8 mouse cellular contexts compared by ENCODE assay signal in genomic region chr7:64047831-64048230, GRCm38 (mm10).
DNase-seq lines count a peak whose midpoint lies in the region; ATAC-seq and TF ChIP-seq lines count a peak whose summit lies in the region.

No protein-coding gene starts in this region.

- no peak for DNase-seq in heart, adult 9 months (ENCODE audit: low spot score in 2 of 2)
- no peak for DNase-seq in spleen, adult 2 months (ENCODE audit: low read depth in 1 of 2, low spot score in 2 of 2)
- no peak for DNase-seq in spleen, postnatal 4 days (ENCODE audit: low spot score in 2 of 2)
- no peak for DNase-seq in liver, embryonic 14.5 days (ENCODE audit: low read depth in 3 of 3, low spot score in 3 of 3)
- no peak for DNase-seq in adrenal gland, adult 2 months
- DNase-seq in ovary, adult 18-20 months (ENCODE audit: low spot score), result no peak
- DNase-seq in frontal cortex, postnatal 25 days (ENCODE audit: low spot score in 2 of 2), result no peak

- no peak overlapping the region for H3K9ac ChIP-seq in heart, embryonic 14.5 days (ENCODE audit: low read length)
- H3K9ac ChIP-seq in liver, embryonic 14.5 days (replicated peaks), result peak overlapping the region; percentile 76

- no peaks in the 10 kb centered on the region for H3K9me3 ChIP-seq in heart, embryonic 14.5 days (ENCODE audit: control insufficient read depth, low read length)
- H3K9me3 ChIP-seq in liver, embryonic 14.5 days (ENCODE audit: control insufficient read depth, low read length), result no peaks in the 10 kb centered on the region

- H3K27ac ChIP-seq in heart, embryonic 14.5 days (replicated peaks in 1 of 2; ENCODE audit: control insufficient read depth in 1 of 2, insufficient read depth in 1 of 2, low read depth in 2 of 2, low read length in 2 of 2), result no peak overlapping the region
- H3K27ac ChIP-seq in spleen, adult 2 months (ENCODE audit: insufficient read depth, low read length), result peak overlapping the region; percentile 78; the same call in 1 of the 2 replicates
- peak overlapping the region; percentile 98 for H3K27ac ChIP-seq in liver, embryonic 14.5 days

- no peak overlapping the region for H3K4me3 ChIP-seq in heart, embryonic 14.5 days (ENCODE audit: control insufficient read depth in 1 of 2, insufficient read depth in 1 of 2, low read depth in 1 of 2, low read length in 2 of 2)
- H3K4me3 ChIP-seq in spleen, adult 2 months (ENCODE audit: extremely low read depth, insufficient read depth, insufficient read length), result no peak overlapping the region
- H3K4me3 ChIP-seq in liver, embryonic 14.5 days (ENCODE audit: insufficient read depth in 1 of 2, low read depth in 2 of 2, low read length in 2 of 2), result no peak overlapping the region

- H3K36me3 ChIP-seq in heart, embryonic 14.5 days (ENCODE audit: control insufficient read depth, insufficient read depth, low read length), result no peaks in the 10 kb centered on the region
- H3K36me3 ChIP-seq in spleen, adult 2 months (ENCODE audit: control insufficient read depth, insufficient read depth, low read length), result no peaks in the 10 kb centered on the region
- H3K36me3 ChIP-seq in liver, embryonic 14.5 days (replicated peaks; ENCODE audit: control insufficient read depth, insufficient read depth, low read depth), result no peaks in the 10 kb centered on the region

- peaks cover 21 to 27% of the 10 kb centered on the region in 2 experiments for H3K4me1 ChIP-seq in heart, embryonic 14.5 days (ENCODE audit: control insufficient read depth in 2 of 2, insufficient read depth in 2 of 2, low read length in 2 of 2)
- H3K4me1 ChIP-seq in spleen, adult 2 months (ENCODE audit: control insufficient read depth, insufficient read depth, insufficient read length), result peaks cover 46% of the 10 kb centered on the region
- H3K4me1 ChIP-seq in liver, embryonic 14.5 days (replicated peaks; ENCODE audit: control insufficient read depth in 2 of 2, insufficient read depth in 2 of 2, low read length in 1 of 2), result peaks cover 47 to 53% of the 10 kb centered on the region in 2 experiments

- peak overlapping the region; percentile 76; the same call in 1 of the 2 replicates for H3K4me2 ChIP-seq in heart, embryonic 14.5 days (ENCODE audit: low read length)
- H3K4me2 ChIP-seq in liver, embryonic 14.5 days (ENCODE audit: low read depth), result peak overlapping the region; percentile 87

- no peak for ATAC-seq in heart, embryonic 14.5 days (ENCODE audit: insufficient number of reproducible peaks, insufficient read depth, low FRiP score, low read depth)
- ATAC-seq in liver, embryonic 14.5 days (ENCODE audit: insufficient read depth), result no peak

- 76% methylated on average over 4 of the region's 4 CpGs for WGBS in heart, embryonic 14.5 days
- WGBS in spleen, adult 2 months, result 53% methylated on average over 4 of the region's 4 CpGs
- WGBS in liver, embryonic 14.5 days (ENCODE audit: insufficient replicate concordance), result 38% methylated on average over 4 of the region's 4 CpGs

- TF ChIP-seq CTCF in spleen, adult 2 months (IDR thresholded peaks at IDR 0.05; ENCODE audit: extremely low read depth, insufficient read depth, insufficient read length, insufficient replicate concordance), result no peak
- TF ChIP-seq CTCF in liver, embryonic 14.5 days (IDR thresholded peaks at IDR 0.05; ENCODE audit: low read depth), result no peak

- TF ChIP-seq EP300 in liver, embryonic 14.5 days (IDR thresholded peaks at IDR 0.05; ENCODE audit: low read depth), result no peak

- TF ChIP-seq POLR2A in spleen, adult 2 months (IDR thresholded peaks at IDR 0.05; ENCODE audit: low read depth, low read length), result no peak

- H3K27me3 ChIP-seq in heart, embryonic 14.5 days (ENCODE audit: control insufficient read depth, insufficient read depth, low read length), result no peaks in the 10 kb centered on the region
- no peaks in the 10 kb centered on the region for H3K27me3 ChIP-seq in spleen, adult 2 months (ENCODE audit: control insufficient read depth, insufficient read depth, low read length)
- H3K27me3 ChIP-seq in liver, embryonic 14.5 days (ENCODE audit: control insufficient read depth, insufficient read depth, low read length), result no peaks in the 10 kb centered on the region

Comparison
In these comparisons a context has a peak if more than half of its experiments do, and no peak if none do; other contexts are left out.
1. H3K27ac ChIP-seq: peak in spleen, adult 2 months (single experiment) and liver, embryonic 14.5 days (single experiment); none in heart, embryonic 14.5 days (0 of 2).